Mouse (Mus musculus) midbrain, embryonic 16.5 days (tissue): ENCODE measurements around the gene Ankrd11. TPM values are rescaled to one million over a fixed set of nuclear protein-coding genes. Genes with fewer than 3 reads are reported as not detected.
"Not testable (repeated sequence)": the region's sequence is repeated elsewhere in the genome, so short reads cannot be mapped to it uniquely, and the experiment has no call there.

Source experiments
- ATAC-seq: fragments of 200-750 bp; cut with Nextera tagmentation; 2 replicates; pipeline ENCODE4 v1.8.0; 2017; ENCODE audit warnings: moderate TSS enrichment
- H3K27ac ChIP-seq: fragments of 300-500 bp; sonication (generic); 2 replicates; pipeline ENCODE4 v1.5.1; 2014; ENCODE audit warnings: mild to moderate bottlenecking, low read length, mixed read lengths
- H3K27me3 ChIP-seq: fragments of 300-500 bp; sonication (generic); 2 replicates; pipeline ENCODE4 v1.6.1; 2014; ENCODE audit warnings: low read depth, low read length, mixed read lengths; ENCODE audit not compliant: control insufficient read depth, insufficient read depth
- H3K36me3 ChIP-seq: fragments of 300-500 bp; sonication (generic); 2 replicates; pipeline ENCODE4 v1.6.1; 2014; ENCODE audit warnings: mild to moderate bottlenecking, low read length, moderate library complexity, mixed read lengths; ENCODE audit not compliant: control insufficient read depth, insufficient read depth
- H3K4me1 ChIP-seq: fragments of 300-500 bp; sonication (generic); 2 replicates; pipeline ENCODE4 v1.6.1; 2014; ENCODE audit warnings: mild to moderate bottlenecking, low read length, mixed read lengths; ENCODE audit not compliant: control insufficient read depth, insufficient read depth
- H3K4me2 ChIP-seq: fragments of 300-500 bp; sonication (generic); 2 replicates; pipeline ENCODE4 v1.6.1; 2014; ENCODE audit warnings: mild to moderate bottlenecking, low read length, mixed read lengths
- H3K4me3 ChIP-seq: fragments of 300-500 bp; sonication (generic); 2 replicates; pipeline ENCODE4 v1.5.1; 2014; ENCODE audit warnings: low read depth, mild to moderate bottlenecking, low read length, moderate library complexity, mixed read lengths
- H3K9ac ChIP-seq: fragments of 300-500 bp; sonication (generic); 2 replicates; pipeline ENCODE4 v1.6.1; 2014; ENCODE audit warnings: low read depth, low read length, mixed read lengths
- H3K9me3 ChIP-seq: fragments of 300-500 bp; sonication (generic); replicated peaks from 2 replicates; pipeline ENCODE4 v1.6.1; 2014; ENCODE audit warnings: mild to moderate bottlenecking, low read length, mixed read lengths; ENCODE audit not compliant: control insufficient read depth, poor library complexity, severe bottlenecking
- WGBS: fragments of 180-500 bp; shearing (Covaris S2); extraction: QIAGEN DNeasy Blood & Tissue Kit; methylation state at CpG from one replicate; pipeline ENCODE4 v1.1.7; 2014; 5-methylcytosine and 5-hydroxymethylcytosine counted together
- polyA plus RNA-seq: library from polyadenylated mRNA; unstranded; fragments of >200 nt; fragmentation: Nextera tagmentation; extraction: Ambion mirVana; gene quantifications from 2 replicates; pipeline ENCODE4 v1.2.1, GENCODE M21; 2015

Gene Ankrd11
- polyA plus RNA-seq, 1 experiment from 2014 or later: 23.2 TPM

DNA sequence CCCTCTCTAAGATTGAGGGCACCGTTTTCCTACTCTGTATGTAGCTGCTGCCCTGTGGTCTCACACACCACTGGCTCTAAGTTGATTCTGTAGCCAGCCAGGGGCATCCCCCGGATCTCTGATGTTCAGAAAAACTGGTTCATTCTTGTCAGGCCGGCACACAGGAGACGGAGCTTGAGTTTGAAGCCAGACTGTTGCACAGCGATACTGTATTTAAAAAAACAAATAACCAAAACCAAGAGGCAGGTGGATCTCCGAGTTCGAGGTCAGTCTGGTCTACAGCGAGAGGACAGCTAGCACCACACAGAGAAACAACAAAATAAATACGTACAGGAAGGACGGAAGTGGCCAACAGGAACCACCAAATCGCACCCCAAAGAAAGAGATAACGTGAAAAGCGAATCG is 22.7 kb upstream of the Ankrd11 start:
- Histone ChIP-seq H3K4me1 (peaks cover 21% of the 10 kb centered on the region), H3K4me2 (peak overlapping the region; percentile 78), H3K4me3 (peak overlapping the region; percentile 87), H3K27ac (peak overlapping the region; percentile 94), H3K36me3 (no peaks in the 10 kb centered on the region), H3K9me3 (no peaks in the 10 kb centered on the region), H3K9ac (peak overlapping the region; percentile 95), H3K27me3 (no peaks in the 10 kb centered on the region)
- under 1% methylated on average over 14 of the region's 14 CpGs for WGBS
- ATAC-seq: peak; percentile 50

DNA sequence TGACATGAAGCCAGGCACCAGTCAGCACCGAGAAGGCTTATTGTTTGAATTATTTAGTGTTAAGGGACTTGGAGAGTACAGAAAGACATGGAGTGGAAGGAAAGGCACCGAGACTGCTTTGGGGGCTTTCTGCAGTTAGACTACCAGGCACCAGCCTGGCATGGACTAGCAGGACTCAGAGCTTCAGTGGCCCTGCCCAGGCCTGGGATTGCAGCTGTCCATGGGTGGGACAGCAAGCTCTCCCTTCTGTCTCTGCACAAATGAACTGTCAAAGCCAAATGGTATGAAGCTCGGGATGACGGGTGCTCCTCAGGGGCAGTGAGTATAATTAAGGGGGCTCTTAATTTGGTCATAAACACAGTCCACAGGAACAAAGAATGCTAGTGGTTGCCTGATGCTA is 22.0 kb upstream of the Ankrd11 start:
- no peak for ATAC-seq
- H3K4me2 ChIP-seq: peak overlapping the region; percentile 78
- no peaks in the 10 kb centered on the region for H3K27me3 ChIP-seq
- no peak overlapping the region for H3K4me3 ChIP-seq
- no peak overlapping the region for H3K27ac ChIP-seq
- 77% methylated on average over 4 of the region's 4 CpGs for WGBS
- H3K9ac ChIP-seq: 0 out of 2 replicates have a peak overlapping the region, but pooled peaks have one; percentile 95
- H3K4me1 ChIP-seq: peaks cover 21% of the 10 kb centered on the region
- no peaks in the 10 kb centered on the region for H3K9me3 ChIP-seq
- H3K36me3 ChIP-seq: no peaks in the 10 kb centered on the region

DNA sequence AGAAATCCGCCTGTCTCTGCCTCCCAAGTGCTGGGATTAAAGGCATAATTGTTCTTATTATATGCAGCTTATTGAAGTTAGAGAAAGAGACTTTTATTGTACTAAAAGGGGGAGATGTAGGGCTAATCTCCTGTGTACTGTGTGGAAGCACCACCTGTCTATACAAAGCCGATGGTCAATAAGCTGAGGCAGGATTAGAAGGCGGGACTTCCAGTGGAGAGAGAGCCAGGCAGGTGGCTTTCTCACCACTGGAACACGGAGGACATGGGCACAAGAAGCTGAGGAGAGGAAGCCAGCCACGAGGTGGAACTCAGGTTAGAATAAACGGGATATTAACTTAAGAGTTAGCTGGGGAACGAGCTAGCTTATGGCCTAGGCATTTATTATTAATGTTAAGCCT is 20.6 kb upstream of the Ankrd11 start, which contains the start of gene Spg7:
Gene Spg7 (plus strand): TSS at position 222 of the 400 bp plus-strand sequence.
- WGBS: 63% methylated on average over 7 of the region's 7 CpGs
- H3K27me3 ChIP-seq: no peaks in the 10 kb centered on the region
- no peak for ATAC-seq
- no peaks in the 10 kb centered on the region for H3K9me3 ChIP-seq
- no peak within 1 kb of the TSS for H3K4me3 ChIP-seq
- no peak within 1 kb of the TSS for H3K27ac ChIP-seq
- H3K36me3 ChIP-seq: no peaks in the 10 kb centered on the region
- H3K4me2 ChIP-seq: no peak within 1 kb of the TSS
- H3K4me1 ChIP-seq: peaks cover 21% of the 10 kb centered on the region
- no peak within 1 kb of the TSS for H3K9ac ChIP-seq

DNA sequence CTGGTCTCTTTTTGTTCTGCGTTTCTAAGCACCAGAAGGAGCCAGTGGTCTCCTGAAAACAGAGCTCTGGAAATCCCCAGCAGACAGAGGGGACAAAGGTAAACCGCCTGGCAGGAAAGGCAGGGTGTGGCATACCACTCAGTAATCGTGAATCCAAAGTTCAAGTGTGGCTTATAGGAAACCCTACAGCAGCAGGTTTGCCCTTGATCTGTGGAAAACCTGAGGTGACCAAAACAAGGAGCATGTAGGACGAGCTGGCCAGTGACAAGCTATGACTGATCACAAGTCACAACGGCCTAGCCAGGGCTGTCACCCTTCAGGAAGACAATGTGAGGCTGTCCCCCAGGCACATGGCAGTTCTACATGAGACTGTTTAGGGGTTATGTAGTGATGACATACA is 9.4 kb upstream of the Ankrd11 start:
- ATAC-seq: no peak
- Histone ChIP-seq H3K9ac (no peak overlapping the region), H3K36me3 (no peaks in the 10 kb centered on the region), H3K27ac (no peak overlapping the region), H3K4me1 (no peaks in the 10 kb centered on the region), H3K9me3 (no peaks in the 10 kb centered on the region), H3K27me3 (no peaks in the 10 kb centered on the region), H3K4me2 (no peak overlapping the region), H3K4me3 (no peak overlapping the region)
- 81% methylated on average over 5 of the region's 5 CpGs for WGBS

DNA sequence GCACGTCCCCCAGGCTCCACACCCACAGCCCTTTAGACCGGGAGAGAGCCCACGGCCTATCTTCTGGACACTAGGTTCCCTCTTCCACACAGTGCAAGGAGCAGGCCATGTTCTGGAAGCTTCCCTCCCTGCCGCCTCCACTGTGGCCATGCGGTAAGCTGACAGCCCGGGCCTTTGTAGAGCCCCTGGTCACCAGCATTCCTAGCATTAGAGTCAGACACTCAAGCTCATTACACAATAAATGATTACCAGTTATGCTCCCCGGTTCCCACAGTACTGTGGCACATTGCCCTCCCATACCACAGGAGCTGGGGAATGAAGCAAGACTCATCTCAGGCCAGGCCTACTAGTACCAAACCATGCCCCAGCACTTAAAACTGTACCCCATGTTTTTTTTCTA is 6.3 kb upstream of the Ankrd11 start:
- peaks cover 7% of the 10 kb centered on the region for H3K4me1 ChIP-seq
- H3K4me2 ChIP-seq: no peak overlapping the region
- H3K9me3 ChIP-seq: no peaks in the 10 kb centered on the region
- no peaks in the 10 kb centered on the region for H3K27me3 ChIP-seq
- WGBS: 90% methylated on average over 7 of the region's 7 CpGs
- no peak overlapping the region for H3K27ac ChIP-seq
- ATAC-seq: no peak
- no peaks in the 10 kb centered on the region for H3K36me3 ChIP-seq
- no peak overlapping the region for H3K4me3 ChIP-seq
- no peak overlapping the region for H3K9ac ChIP-seq

DNA sequence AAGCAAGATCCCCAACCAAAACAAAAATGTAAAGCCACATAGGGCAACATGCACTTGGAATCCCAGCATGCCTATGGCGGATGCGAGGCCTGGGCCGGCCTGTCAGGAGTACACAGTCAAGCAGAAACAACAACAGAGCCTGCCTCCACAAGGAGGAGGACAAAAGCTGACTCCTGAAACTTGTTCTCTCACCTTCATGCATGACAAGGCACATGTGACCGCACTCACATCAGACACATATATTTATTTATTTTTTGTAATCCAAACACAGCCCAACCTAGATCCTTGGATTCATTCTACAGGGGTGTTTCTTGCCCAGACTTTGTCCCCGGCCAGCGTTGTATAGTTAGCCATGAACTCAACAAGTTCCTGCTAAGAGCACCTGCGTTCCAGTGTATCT is 5.8 kb upstream of the Ankrd11 start:
- ATAC-seq: no peak
- Histone ChIP-seq H3K4me2 (no peak overlapping the region), H3K36me3 (no peaks in the 10 kb centered on the region), H3K9me3 (no peaks in the 10 kb centered on the region), H3K27ac (no peak overlapping the region), H3K27me3 (no peaks in the 10 kb centered on the region), H3K4me1 (peaks cover 11% of the 10 kb centered on the region), H3K4me3 (no peak overlapping the region), H3K9ac (no peak overlapping the region)
- 88% methylated on average over 7 of the region's 7 CpGs for WGBS

DNA sequence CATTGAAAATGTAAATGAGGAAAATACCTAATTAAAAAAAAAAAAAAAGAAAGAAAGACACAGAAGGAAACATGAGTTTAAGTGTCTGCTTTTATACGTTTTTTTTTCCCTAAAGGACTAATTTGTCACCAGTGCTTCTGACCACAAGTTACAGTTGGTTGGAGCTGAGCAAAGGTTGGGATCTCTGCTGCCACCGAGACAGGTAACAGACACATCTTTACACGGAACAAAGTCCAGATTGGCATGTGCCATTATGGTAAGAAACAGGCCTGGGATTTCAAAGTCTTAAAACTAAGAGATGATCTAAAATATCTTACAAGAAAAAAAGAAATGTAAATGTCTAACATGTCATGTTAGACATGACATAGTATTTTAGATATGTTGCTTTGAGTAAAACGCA is 4.6 kb upstream of the Ankrd11 start:
- Histone ChIP-seq H3K9ac (no peak overlapping the region), H3K27me3 (no peaks in the 10 kb centered on the region), H3K4me2 (no peak overlapping the region), H3K4me1 (peaks cover 11% of the 10 kb centered on the region), H3K9me3 (no peaks in the 10 kb centered on the region), H3K4me3 (no peak overlapping the region), H3K36me3 (no peaks in the 10 kb centered on the region), H3K27ac (no peak overlapping the region)
- 87% methylated on average over 4 of the region's 4 CpGs for WGBS
- no peak for ATAC-seq

DNA sequence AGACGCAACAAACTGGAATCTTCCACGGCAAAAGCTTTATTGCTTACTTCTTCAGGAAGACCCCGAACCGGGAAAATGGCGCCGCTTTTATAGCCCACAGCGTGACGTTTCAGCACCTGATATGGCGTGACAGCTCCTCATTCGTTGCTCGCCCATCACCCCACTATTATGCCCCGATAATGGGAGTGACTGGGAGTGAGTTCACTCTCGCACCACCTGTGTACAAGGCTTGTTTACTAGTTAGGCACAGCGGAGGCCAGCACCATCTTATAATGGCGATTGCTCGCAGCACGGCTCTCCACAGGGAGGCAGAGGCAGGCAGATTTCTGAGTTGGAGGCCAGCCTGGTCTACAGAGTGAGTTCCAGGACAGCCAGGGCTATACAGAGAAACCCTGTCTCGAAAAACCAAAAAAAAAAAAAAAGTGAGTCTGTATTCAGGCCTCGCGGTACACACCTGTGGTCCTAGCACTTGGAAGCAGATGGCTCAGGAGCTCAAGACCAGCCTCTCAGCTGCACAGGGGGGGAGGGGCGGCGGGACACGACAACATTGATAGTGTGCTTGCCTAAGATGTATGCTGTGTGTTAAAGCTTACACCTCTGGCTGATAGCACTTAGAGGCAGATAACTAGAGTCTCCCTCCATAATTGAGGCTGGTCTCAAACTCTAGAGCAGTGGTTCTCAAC is 2.8 kb upstream of the Ankrd11 start:
- 95% methylated on average over 22 of the region's 23 CpGs for WGBS
- H3K9me3 ChIP-seq, ATAC-seq, H3K4me2 ChIP-seq, H3K36me3 ChIP-seq, H3K27me3 ChIP-seq, H3K4me3 ChIP-seq, H3K27ac ChIP-seq, H3K9ac ChIP-seq: not testable (repeated sequence)
- H3K4me1 ChIP-seq: peaks cover 22% of the 10 kb centered on the region

DNA sequence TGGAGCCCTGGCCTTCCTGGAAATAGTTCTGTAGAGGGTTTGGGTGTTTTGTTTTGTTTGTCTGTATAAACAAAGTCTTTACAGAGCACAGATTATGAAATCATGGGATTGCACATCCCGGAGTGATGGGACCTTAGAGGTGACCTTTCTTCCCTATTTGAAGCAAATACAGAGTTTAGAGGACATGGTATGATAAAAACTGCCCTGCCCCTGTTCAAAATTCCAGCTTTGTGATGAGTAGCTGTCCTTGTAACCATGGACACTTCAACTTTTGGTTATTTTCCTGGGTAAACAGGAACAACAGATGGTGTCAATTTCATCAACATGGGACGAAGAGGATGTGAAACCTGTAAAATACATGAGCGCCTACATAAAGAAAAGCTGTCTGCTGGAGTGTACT is 1.9 kb upstream of the Ankrd11 start:
- no peak overlapping the region for H3K4me3 ChIP-seq

More for the DNA sequence above, 1.9 kb upstream of the Ankrd11 start:
- Histone ChIP-seq H3K9me3 (no peaks in the 10 kb centered on the region), H3K4me2 (no peak overlapping the region), H3K36me3 (no peaks in the 10 kb centered on the region), H3K9ac (no peak overlapping the region), H3K27ac (no peak overlapping the region), H3K27me3 (no peaks in the 10 kb centered on the region), H3K4me1 (peaks cover 31% of the 10 kb centered on the region)
- ATAC-seq: no peak
- WGBS: 94% methylated on average over 3 of the region's 3 CpGs
